Mouse (Mus musculus) stomach, embryonic 16.5 days (tissue): Measurements from ENCODE around the gene Npy. TPM values are rescaled to one million over a fixed set of nuclear protein-coding genes. Genes with fewer than 3 reads are reported as not detected.

Experiments used
- ATAC-seq: fragments of 200-750 bp; cut with Nextera tagmentation; 2 replicates; pipeline ENCODE4 v1.8.0; 2017; ENCODE audit warnings: moderate number of reproducible peaks, moderate TSS enrichment; ENCODE audit not compliant: insufficient read depth, low FRiP score
- H3K27ac ChIP-seq: fragments of 300-500 bp; sonication (generic); 2 replicates; pipeline ENCODE4 v1.5.1; 2014; ENCODE audit warnings: low read length
- H3K27me3 ChIP-seq: fragments of 300-500 bp; sonication (generic); 2 replicates; pipeline ENCODE4 v1.6.1; 2014; ENCODE audit warnings: low read length, control low read depth, mixed read lengths; ENCODE audit not compliant: control insufficient read depth, insufficient read depth
- H3K36me3 ChIP-seq: fragments of 300-500 bp; sonication (generic); 2 replicates; pipeline ENCODE4 v1.6.1; 2014; ENCODE audit warnings: low read length; ENCODE audit not compliant: control insufficient read depth, insufficient read depth
- H3K4me1 ChIP-seq: fragments of 300-500 bp; sonication (generic); 2 replicates; pipeline ENCODE4 v1.6.1; 2014; ENCODE audit warnings: low read length, control low read depth, mixed read lengths; ENCODE audit not compliant: control insufficient read depth, insufficient read depth
- H3K4me2 ChIP-seq: fragments of 300-500 bp; sonication (generic); 2 replicates; pipeline ENCODE4 v1.6.1; 2014; ENCODE audit warnings: low read depth, low read length, mixed read lengths
- H3K4me3 ChIP-seq: fragments of 300-500 bp; sonication (generic); replicated peaks from 2 replicates; pipeline ENCODE4 v1.5.1; 2014; ENCODE audit warnings: mild to moderate bottlenecking, low read length
- H3K9ac ChIP-seq: fragments of 300-500 bp; sonication (generic); 2 replicates; pipeline ENCODE4 v1.6.1; 2014; ENCODE audit warnings: low read length
- H3K9me3 ChIP-seq: fragments of 300-500 bp; sonication (generic); replicated peaks from 2 replicates; pipeline ENCODE4 v1.6.1; 2016; ENCODE audit warnings: low read length, control low read depth; ENCODE audit not compliant: control insufficient read depth
- WGBS: fragments of 180-500 bp; shearing (Covaris S2); extraction: QIAGEN DNeasy Blood & Tissue Kit; methylation state at CpG from one replicate; pipeline ENCODE4 v1.1.7; 2014; 5-methylcytosine and 5-hydroxymethylcytosine counted together
- polyA plus RNA-seq: library from polyadenylated mRNA; unstranded; fragments of >200 nt; fragmentation: Nextera tagmentation; extraction: Ambion mirVana; gene quantifications from 2 replicates; pipeline ENCODE4 v1.2.1, GENCODE M21; 2015

Gene Npy
- polyA plus RNA-seq, 1 experiment from 2014 or later: 6.8 TPM

DNA sequence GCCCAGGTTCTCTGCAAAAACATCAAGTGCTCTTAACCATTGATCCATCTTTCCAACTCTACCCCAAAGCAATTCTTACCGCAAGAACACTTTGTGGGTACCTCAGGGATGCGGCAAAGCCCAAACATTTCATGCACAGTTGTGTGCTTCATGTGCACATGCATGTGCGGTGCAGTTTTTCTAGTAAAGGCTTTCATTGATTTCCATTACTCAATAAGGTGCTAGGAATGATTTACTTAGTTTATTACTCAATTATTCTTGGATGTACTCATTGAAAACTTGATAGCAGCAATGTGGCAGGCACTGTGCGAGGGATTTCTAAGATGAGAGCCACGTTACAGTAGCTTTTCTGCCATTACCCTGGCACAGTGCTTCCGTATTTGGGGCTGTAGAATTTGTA, 48.6 kb downstream of the Npy start:
- no peaks in the 10 kb centered on the region for H3K27me3 ChIP-seq
- WGBS: 93% methylated on average over 6 of the region's 6 CpGs
- no peaks in the 10 kb centered on the region for H3K36me3 ChIP-seq
- no peaks in the 10 kb centered on the region for H3K9me3 ChIP-seq
- no peak for ATAC-seq
- H3K9ac ChIP-seq: no peak overlapping the region
- no peaks in the 10 kb centered on the region for H3K4me1 ChIP-seq
- H3K27ac ChIP-seq: no peak overlapping the region
- no peak overlapping the region for H3K4me2 ChIP-seq
- no peak overlapping the region for H3K4me3 ChIP-seq

- Histone ChIP-seq H3K27ac (no peak overlapping the region), H3K27me3 (no peaks in the 10 kb centered on the region), H3K4me2 (no peak overlapping the region), H3K36me3 (no peaks in the 10 kb centered on the region), H3K9me3 (no peaks in the 10 kb centered on the region), H3K4me3 (no peak overlapping the region), H3K9ac (no peak overlapping the region), H3K4me1 (no peaks in the 10 kb centered on the region)
- no peak for ATAC-seq
- 61% methylated on average over 1 of the region's 1 CpGs for WGBS
Observed at GRCm38 (mm10) chr6:49873556-49873955, 51.0 kb downstream of the Npy start.

GRCm38 (mm10) chr6:49875160-49875559, 52.6 kb downstream of the Npy start:
- no peak overlapping the region for H3K4me3 ChIP-seq
- H3K27ac ChIP-seq: no peak overlapping the region
- no peaks in the 10 kb centered on the region for H3K9me3 ChIP-seq
- ATAC-seq: no peak
- 70% methylated on average over 2 of the region's 2 CpGs for WGBS
- H3K36me3 ChIP-seq: no peaks in the 10 kb centered on the region
- H3K4me2 ChIP-seq: no peak overlapping the region
- H3K27me3 ChIP-seq: no peaks in the 10 kb centered on the region
- no peaks in the 10 kb centered on the region for H3K4me1 ChIP-seq
- H3K9ac ChIP-seq: no peak overlapping the region

- no peak for ATAC-seq
- Histone ChIP-seq H3K4me3 (no peak overlapping the region), H3K36me3 (no peaks in the 10 kb centered on the region), H3K9ac (no peak overlapping the region), H3K27me3 (no peaks in the 10 kb centered on the region), H3K4me1 (no peaks in the 10 kb centered on the region), H3K27ac (no peak overlapping the region), H3K9me3 (no peaks in the 10 kb centered on the region), H3K4me2 (no peak overlapping the region)
- 47% methylated on average over 6 of the region's 6 CpGs for WGBS
Observed at GRCm38 (mm10) chr6:49875791-49876190, 53.3 kb downstream of the Npy start.
